Mouse (Mus musculus) heart, embryonic 16.5 days (tissue): ENCODE measurements around the gene Tmem190. TPM values are rescaled to one million over a fixed set of nuclear protein-coding genes. Genes with fewer than 3 reads are reported as not detected.
"Not testable (repeated sequence)": the region's sequence is repeated elsewhere in the genome, so short reads cannot be mapped to it uniquely, and the experiment has no call there.

ENCODE experiments used
- ATAC-seq: fragments of 200-750 bp; cut with Nextera tagmentation; replicated peaks from 2 replicates; pipeline ENCODE4 v1.8.0; 2017; ENCODE audit warnings: moderate number of reproducible peaks; ENCODE audit not compliant: insufficient read depth, low FRiP score; ENCODE audit errors: extremely low read depth
- H3K27ac ChIP-seq: fragments of 300-500 bp; sonication (generic); 2 replicates; pipeline ENCODE4 v1.5.1; 2014; ENCODE audit warnings: mild to moderate bottlenecking, low read length, control low read depth, moderate library complexity
- H3K27me3 ChIP-seq: fragments of 300-500 bp; sonication (generic); 2 replicates; pipeline ENCODE4 v1.6.1; 2014; ENCODE audit warnings: low read length, mixed read lengths; ENCODE audit not compliant: control insufficient read depth, insufficient read depth
- H3K36me3 ChIP-seq: fragments of 300-500 bp; sonication (generic); 2 replicates; pipeline ENCODE4 v1.6.1; 2014; ENCODE audit not compliant: control insufficient read depth, insufficient read depth
- H3K4me1 ChIP-seq: fragments of 300-500 bp; sonication (generic); 2 replicates; pipeline ENCODE4 v1.6.1; 2014; ENCODE audit warnings: low read length, mixed read lengths; ENCODE audit not compliant: control insufficient read depth, insufficient read depth
- H3K4me2 ChIP-seq: fragments of 300-500 bp; sonication (generic); 2 replicates; pipeline ENCODE4 v1.6.1; 2014; ENCODE audit warnings: low read depth, mild to moderate bottlenecking, control low read depth, low read length
- H3K4me3 ChIP-seq: fragments of 300-500 bp; sonication (generic); 2 replicates; pipeline ENCODE4 v1.5.1; 2014; ENCODE audit warnings: mild to moderate bottlenecking, control low read depth, low read length
- H3K9ac ChIP-seq: fragments of 300-500 bp; sonication (generic); 2 replicates; pipeline ENCODE4 v1.6.1; 2014; ENCODE audit warnings: low read length, control low read depth
- H3K9me3 ChIP-seq: fragments of 300-500 bp; sonication (generic); replicated peaks from 2 replicates; pipeline ENCODE4 v1.6.1; 2016; ENCODE audit warnings: low read length; ENCODE audit not compliant: control insufficient read depth
- whole genome bisulfite sequencing: fragments of 180-500 bp; shearing (Covaris S2); extraction: QIAGEN DNeasy Blood & Tissue Kit; methylation state at CpG from one replicate; pipeline ENCODE4 v1.1.7; 2014; 5-methylcytosine and 5-hydroxymethylcytosine counted together
- polyA plus RNA-seq: library from polyadenylated mRNA; unstranded; fragments of >200 nt; fragmentation: Nextera tagmentation; extraction: Ambion mirVana; gene quantifications from 2 replicates; pipeline ENCODE4 v1.2.1, GENCODE M21; 2015

Tmem190 gene
- polyA plus RNA-seq, 1 experiment from 2014 or later = not detected

GRCm38 (mm10) chr7:4795767-4796433, 13.2 kb downstream of the Tmem190 start:
- Histone ChIP-seq H3K4me3 (no peak overlapping the region), H3K4me1 (peaks cover 9% of the 10 kb centered on the region; the same call in 1 of the 2 replicates), H3K9me3 (no peaks in the 10 kb centered on the region), H3K27me3 (no peaks in the 10 kb centered on the region), H3K27ac (0 out of 2 replicates have a peak overlapping the region, but pooled peaks have one; percentile 21), H3K36me3 (peaks cover 33% of the 10 kb centered on the region), H3K9ac (no peak overlapping the region), H3K4me2 (no peak overlapping the region)
- WGBS = 67% methylated on average over 7 of the region's 7 CpGs
- ATAC-seq = no peak

- Histone ChIP-seq H3K36me3 (peaks cover 24% of the 10 kb centered on the region), H3K9ac (no peak overlapping the region), H3K4me3 (no peak overlapping the region), H3K4me2 (no peak overlapping the region), H3K27me3 (no peaks in the 10 kb centered on the region), H3K27ac (no peak overlapping the region), H3K4me1 (no peaks in the 10 kb centered on the region), H3K9me3 (no peaks in the 10 kb centered on the region)
- no peak for ATAC-seq
Measured at GRCm38 (mm10) chr7:4802247-4802646, 19.5 kb downstream of the Tmem190 start.

- no peaks in the 10 kb centered on the region for H3K27me3 ChIP-seq
Measured at GRCm38 (mm10) chr7:4806716-4807115, 24.0 kb downstream of the Tmem190 start.

GRCm38 (mm10) chr7:4811131-4811530, 28.4 kb downstream of the Tmem190 start:
- H3K9me3 ChIP-seq, ATAC-seq, H3K27me3 ChIP-seq, H3K27ac ChIP-seq: not testable (repeated sequence)
- Histone ChIP-seq H3K9ac (peak overlapping the region; percentile 99), H3K36me3 (peaks cover 37% of the 10 kb centered on the region), H3K4me1 (peaks cover 28% of the 10 kb centered on the region), H3K4me2 (peak overlapping the region; percentile 85), H3K4me3 (peak overlapping the region; percentile 99)
- WGBS = 26% methylated on average over 10 of the region's 10 CpGs

More at GRCm38 (mm10) chr7:4806716-4807115, 24.0 kb downstream of the Tmem190 start:
- Histone ChIP-seq H3K4me2 (no peak overlapping the region), H3K36me3 (peaks cover 47% of the 10 kb centered on the region), H3K4me3 (no peak overlapping the region), H3K9me3 (no peaks in the 10 kb centered on the region), H3K27ac (no peak overlapping the region), H3K9ac (no peak overlapping the region), H3K4me1 (peaks cover 23% of the 10 kb centered on the region)
- WGBS = 87% methylated on average over 7 of the region's 7 CpGs
- no peak for ATAC-seq

DNA sequence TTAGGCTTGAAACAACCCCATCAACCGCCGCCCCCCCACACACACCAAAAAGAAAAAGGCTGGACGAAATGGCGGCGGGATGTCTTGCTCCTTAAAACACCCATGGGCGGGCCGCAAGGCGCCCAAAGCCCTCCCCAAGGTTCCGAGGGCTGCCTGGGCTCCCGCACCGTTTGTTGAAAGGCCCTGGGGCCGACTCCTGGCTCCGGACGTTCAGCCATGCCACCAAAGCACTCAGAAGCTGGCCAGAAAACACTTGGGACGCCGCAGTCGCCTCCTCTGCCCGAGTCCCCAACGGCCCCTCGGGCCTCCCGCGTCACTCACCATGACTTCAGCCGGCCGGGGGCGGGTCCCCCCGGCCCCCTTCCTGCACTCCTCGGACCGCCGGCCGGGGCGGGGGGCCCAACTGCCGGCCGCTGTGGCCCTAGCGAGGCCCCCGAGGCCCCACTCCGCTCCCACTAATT, 29.1 kb downstream of the Tmem190 start:
- peaks cover 30% of the 10 kb centered on the region for H3K36me3 ChIP-seq
- peak overlapping the region; percentile 99 for H3K9ac ChIP-seq
- no peaks in the 10 kb centered on the region for H3K9me3 ChIP-seq
- peak; percentile 15; the same call in 1 of the 2 replicates for ATAC-seq
- H3K4me1 ChIP-seq = peaks cover 28% of the 10 kb centered on the region
- peak overlapping the region; percentile 99 for H3K4me3 ChIP-seq
- 1% methylated on average over 25 of the region's 36 CpGs for WGBS
- no peaks in the 10 kb centered on the region for H3K27me3 ChIP-seq
- peak overlapping the region; percentile 85 for H3K4me2 ChIP-seq
- peak overlapping the region; percentile 98 for H3K27ac ChIP-seq

- WGBS = under 1% methylated on average over 62 of the region's 62 CpGs
- Histone ChIP-seq H3K36me3 (peaks cover 24% of the 10 kb centered on the region), H3K27ac (peak within 1 kb of the TSS; percentile 98), H3K4me3 (peak within 1 kb of the TSS; percentile 99), H3K9me3 (no peaks in the 10 kb centered on the region), H3K27me3 (no peaks in the 10 kb centered on the region), H3K9ac (peak within 1 kb of the TSS; percentile 99), H3K4me1 (peaks cover 28% of the 10 kb centered on the region), H3K4me2 (peak within 1 kb of the TSS; percentile 85)
- ATAC-seq = peak; percentile 99
Measured at GRCm38 (mm10) chr7:4812303-4813104, 29.8 kb downstream of the Tmem190 start, which contains the start of gene Ube2s. TSS of gene Ube2s (minus strand) at chr7:4812590.

- peak overlapping the region; percentile 62 for H3K4me3 ChIP-seq
- H3K4me1 ChIP-seq = peaks cover 28% of the 10 kb centered on the region
- peaks cover 20% of the 10 kb centered on the region for H3K36me3 ChIP-seq
- no peaks in the 10 kb centered on the region for H3K27me3 ChIP-seq
- H3K9ac ChIP-seq = peak overlapping the region; percentile 72
- peak overlapping the region; percentile 86 for H3K27ac ChIP-seq
- peak overlapping the region; percentile 64 for H3K4me2 ChIP-seq
- WGBS = 23% methylated on average over 8 of the region's 8 CpGs
- ATAC-seq = no peak
- H3K9me3 ChIP-seq = no peaks in the 10 kb centered on the region
Measured at GRCm38 (mm10) chr7:4813105-4813791, 30.5 kb downstream of the Tmem190 start.

GRCm38 (mm10) chr7:4816559-4816958, 33.8 kb downstream of the Tmem190 start:
- Histone ChIP-seq H3K27ac (no peak overlapping the region), H3K9me3 (no peaks in the 10 kb centered on the region), H3K4me2 (no peak overlapping the region), H3K4me1 (peaks cover 5% of the 10 kb centered on the region), H3K36me3 (no peaks in the 10 kb centered on the region), H3K4me3 (no peak overlapping the region), H3K27me3 (no peaks in the 10 kb centered on the region), H3K9ac (no peak overlapping the region)
- ATAC-seq = no peak
